Mouse (Mus musculus) C2C12 (cell line): ENCODE data around the gene Pclo. TPM values are rescaled to one million over a fixed set of nuclear protein-coding genes. Genes with fewer than 3 reads are reported as not detected.

Source experiments
- H3K27me3 ChIP-seq: one replicate; pipeline ENCODE4 v1.6.1; 2011; ENCODE audit not compliant: control insufficient read depth, insufficient read depth, insufficient read length
- H3K36me3 ChIP-seq: one replicate; pipeline ENCODE4 v1.6.1; 2011; ENCODE audit not compliant: control insufficient read depth, insufficient read depth
- H3K4me3 ChIP-seq: one replicate; pipeline ENCODE4 v1.5.1; 2011; ENCODE audit warnings: mild to moderate bottlenecking, control low read depth; ENCODE audit not compliant: poor library complexity, insufficient read depth, severe bottlenecking
- H3K79me2 ChIP-seq: one replicate; pipeline ENCODE4 v1.6.1; 2011; ENCODE audit not compliant: control insufficient read depth, insufficient read depth
- H3K79me3 ChIP-seq: one replicate; pipeline ENCODE4 v1.6.1; 2011; ENCODE audit warnings: low read depth, control low read depth
- H3ac ChIP-seq: one replicate; pipeline ENCODE3; 2011; ENCODE audit warnings: low read depth; ENCODE audit not compliant: control insufficient read depth, insufficient read length
- CEBPB ChIP-seq: IDR thresholded peaks from one replicate; pipeline ENCODE4 v1.6.1; 2011; ENCODE audit warnings: low read depth, mild to moderate bottlenecking, control low read depth, moderate library complexity
- CTCF ChIP-seq: IDR thresholded peaks from one replicate; pipeline ENCODE4 v1.5.1; 2011; ENCODE audit not compliant: control insufficient read depth, insufficient read depth, insufficient read length
- FOSL1 ChIP-seq: IDR thresholded peaks from one replicate; pipeline ENCODE4 v1.8.0; 2011; ENCODE audit warnings: mild to moderate bottlenecking, low read length; ENCODE audit not compliant: poor library complexity, insufficient read depth, severe bottlenecking
- MAX ChIP-seq: IDR thresholded peaks from one replicate; pipeline ENCODE4 v1.6.1; 2011; ENCODE audit warnings: mild to moderate bottlenecking, control low read depth
- MYOD1 ChIP-seq: IDR thresholded peaks from one replicate; pipeline ENCODE4 v1.6.1; 2011; ENCODE audit warnings: low read depth; ENCODE audit not compliant: control insufficient read depth, insufficient read length
- MYOG ChIP-seq: IDR thresholded peaks from one replicate; pipeline ENCODE4 v1.6.1; 2011; ENCODE audit not compliant: control insufficient read depth, insufficient read length; ENCODE audit errors: extremely low read depth
- USF1 ChIP-seq: IDR thresholded peaks from one replicate; pipeline ENCODE4 v1.6.1; 2011; ENCODE audit warnings: low read depth, mild to moderate bottlenecking, control low read depth, moderate library complexity
- polyA plus RNA-seq: library from polyadenylated mRNA; unstranded; fragments of >200 nt; fragmentation: generic; extraction: Trizol; gene quantifications from one replicate; pipeline ENCODE4 v1.2.1, GENCODE M21; 2012; ENCODE audit warnings: missing spikeins

Pclo gene
- polyA plus RNA-seq, 1 experiment: 0.01 TPM

DNA sequence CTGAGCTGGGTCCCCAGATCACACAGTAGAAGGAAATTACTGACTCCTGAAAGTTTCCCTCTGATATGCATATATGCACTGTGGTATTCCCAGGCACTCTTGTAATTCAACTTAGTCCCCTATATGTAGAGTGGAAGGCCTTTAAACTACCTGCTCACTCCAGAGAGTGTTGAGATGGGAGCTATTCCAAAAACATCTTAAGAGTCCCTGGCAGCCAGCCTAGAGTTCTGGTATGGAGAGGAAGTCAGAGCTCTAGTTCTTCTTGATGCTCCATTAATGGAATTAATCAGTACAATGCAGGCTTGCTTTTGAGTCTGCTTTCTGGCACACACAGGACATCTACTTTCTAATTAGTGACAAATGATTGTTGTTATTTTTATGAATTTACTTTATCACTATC is 11.3 kb downstream of the Pclo start:
- Histone ChIP-seq H3ac (no peak overlapping the region), H3K79me3 (no peaks in the 10 kb centered on the region), H3K4me3 (no peak overlapping the region), H3K36me3 (no peaks in the 10 kb centered on the region), H3K79me2 (no peaks in the 10 kb centered on the region), H3K27me3 (no peaks in the 10 kb centered on the region)
- TF ChIP-seq MYOD1 (no peak), CEBPB (no peak), USF1 (no peak), FOSL1 (no peak), CTCF (no peak), MAX (no peak), MYOG (no peak)

DNA sequence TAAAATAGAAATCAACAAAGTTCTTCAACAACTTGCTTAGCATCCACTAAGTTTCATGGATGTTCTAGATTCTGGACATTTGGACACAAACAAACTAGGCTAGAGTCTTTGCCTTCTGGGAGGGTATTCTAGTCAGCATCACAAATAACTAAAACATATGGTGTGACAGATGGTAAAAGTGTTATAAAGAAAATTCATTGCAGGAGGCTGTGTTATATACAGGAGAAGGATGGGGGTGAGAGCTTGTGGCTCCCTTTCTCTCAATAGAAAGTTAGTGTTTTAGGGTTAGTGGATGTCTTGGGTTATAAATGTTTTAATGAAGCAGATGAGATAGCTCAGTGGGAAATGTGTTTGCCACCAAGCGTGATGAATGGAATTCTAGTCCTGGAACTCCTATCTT is 13.1 kb downstream of the Pclo start:
- Histone ChIP-seq H3ac (no peak overlapping the region), H3K79me2 (no peaks in the 10 kb centered on the region), H3K79me3 (no peaks in the 10 kb centered on the region), H3K36me3 (no peaks in the 10 kb centered on the region), H3K4me3 (no peak overlapping the region), H3K27me3 (no peaks in the 10 kb centered on the region)
- TF ChIP-seq CEBPB (no peak), USF1 (no peak), FOSL1 (no peak), MYOG (no peak), MYOD1 (no peak), CTCF (no peak)

DNA sequence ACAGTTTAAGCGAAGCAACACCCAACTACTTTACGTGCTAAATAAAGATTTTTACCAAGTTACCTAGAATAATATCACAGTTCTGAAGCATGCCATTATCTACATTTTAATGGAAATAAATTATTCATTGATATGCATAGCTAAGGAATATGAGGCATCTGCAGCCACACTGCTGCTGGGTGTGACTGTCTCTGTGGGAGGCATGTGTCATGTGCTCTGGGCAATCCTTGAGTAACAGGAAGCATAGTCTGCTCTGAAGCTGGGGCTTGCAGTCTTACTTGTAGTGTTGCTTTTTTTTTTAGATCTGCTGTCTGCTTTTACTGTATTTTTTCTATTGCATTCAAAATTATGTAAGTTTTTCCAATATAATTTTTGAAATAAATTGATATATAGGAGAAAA is 17.2 kb downstream of the Pclo start:
- no peaks in the 10 kb centered on the region for H3K79me3 ChIP-seq
- TF ChIP-seq FOSL1: no peak
- no peak for TF ChIP-seq MYOG
- TF ChIP-seq CEBPB: no peak
- TF ChIP-seq USF1: no peak
- H3ac ChIP-seq: no peak overlapping the region
- H3K4me3 ChIP-seq: no peak overlapping the region
- H3K27me3 ChIP-seq: no peaks in the 10 kb centered on the region
- H3K79me2 ChIP-seq: no peaks in the 10 kb centered on the region
- no peaks in the 10 kb centered on the region for H3K36me3 ChIP-seq

DNA sequence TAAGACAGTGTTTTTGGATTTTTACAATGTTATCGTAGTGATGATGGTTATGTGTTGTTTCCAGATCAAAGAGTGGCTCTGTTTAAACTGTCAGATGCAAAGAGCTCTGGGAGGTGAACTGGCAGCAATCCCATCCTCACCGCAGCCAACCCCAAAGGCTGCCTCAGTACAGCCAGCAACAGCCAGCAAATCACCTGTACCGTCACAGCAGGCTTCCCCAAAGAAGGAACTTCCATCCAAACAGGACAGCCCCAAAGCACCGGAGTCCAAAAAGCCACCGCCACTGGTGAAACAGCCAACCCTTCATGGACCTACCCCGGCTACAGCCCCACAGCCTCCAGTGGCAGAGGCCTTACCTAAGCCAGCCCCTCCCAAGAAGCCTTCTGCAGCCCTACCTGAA is 24.6 kb downstream of the Pclo start:
- no peaks in the 10 kb centered on the region for H3K79me2 ChIP-seq
- no peaks in the 10 kb centered on the region for H3K36me3 ChIP-seq
- H3K79me3 ChIP-seq: no peaks in the 10 kb centered on the region
- TF ChIP-seq MYOG (no peak), MYOD1 (no peak)
- H3ac ChIP-seq: no peak overlapping the region
- H3K4me3 ChIP-seq: no peak overlapping the region
- H3K27me3 ChIP-seq: no peaks in the 10 kb centered on the region

DNA sequence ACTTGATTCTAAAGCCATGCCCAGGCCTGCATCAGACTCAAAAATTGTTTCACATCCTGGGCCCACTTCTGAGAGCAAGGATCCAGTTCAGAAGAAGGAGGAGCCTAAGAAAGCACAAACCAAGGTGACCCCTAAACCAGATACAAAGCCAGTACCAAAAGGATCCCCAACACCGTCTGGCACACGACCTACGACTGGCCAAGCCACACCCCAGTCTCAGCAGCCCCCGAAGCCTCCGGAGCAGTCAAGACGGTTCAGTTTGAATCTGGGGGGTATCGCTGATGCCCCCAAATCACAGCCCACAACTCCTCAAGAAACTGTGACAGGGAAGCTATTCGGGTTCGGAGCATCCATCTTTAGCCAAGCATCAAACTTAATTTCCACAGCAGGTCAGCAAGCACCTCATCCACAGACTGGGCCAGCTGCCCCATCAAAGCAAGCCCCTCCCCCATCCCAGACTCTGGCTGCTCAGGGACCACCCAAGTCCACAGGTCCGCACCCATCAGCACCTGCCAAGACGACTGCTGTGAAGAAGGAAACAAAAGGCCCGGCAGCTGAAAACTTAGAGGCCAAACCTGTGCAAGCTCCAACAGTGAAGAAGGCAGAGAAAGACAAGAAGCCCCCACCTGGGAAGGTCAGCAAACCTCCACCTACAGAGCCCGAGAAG is 25.4 kb downstream of the Pclo start:
- H3K79me3 ChIP-seq: no peaks in the 10 kb centered on the region
- no peak overlapping the region for H3K4me3 ChIP-seq
- no peaks in the 10 kb centered on the region for H3K36me3 ChIP-seq
- H3K79me2 ChIP-seq: no peaks in the 10 kb centered on the region
- no peaks in the 10 kb centered on the region for H3K27me3 ChIP-seq
- H3ac ChIP-seq: no peak overlapping the region
- TF ChIP-seq CEBPB (no peak), MAX (no peak), MYOD1 (no peak), MYOG (no peak), USF1 (no peak), CTCF (no peak), FOSL1 (no peak)

DNA sequence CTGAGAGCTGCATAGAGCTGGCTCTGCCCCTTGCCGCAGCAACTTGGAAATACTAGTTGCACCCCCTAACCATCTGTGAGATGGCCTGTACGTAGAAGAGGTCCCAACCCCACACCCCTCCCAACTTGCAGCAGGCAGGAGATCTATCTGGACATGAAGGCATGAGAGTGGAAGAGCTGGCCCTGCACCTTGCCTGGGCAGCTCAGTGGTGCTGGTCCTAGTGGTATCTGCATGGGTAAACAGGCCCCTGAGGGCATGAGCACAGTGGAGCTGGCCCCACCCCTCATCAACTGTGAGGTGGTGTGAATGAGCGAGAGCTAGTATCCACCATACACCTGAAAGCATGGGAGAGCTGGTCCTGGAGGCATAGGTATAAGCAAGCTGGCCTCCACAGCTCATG is 60.9 kb downstream of the Pclo start:
- no peak overlapping the region for H3K4me3 ChIP-seq
- no peaks in the 10 kb centered on the region for H3K36me3 ChIP-seq
- no peaks in the 10 kb centered on the region for H3K79me3 ChIP-seq
- H3ac ChIP-seq: no peak overlapping the region
- TF ChIP-seq MYOD1: no peak
- no peak for TF ChIP-seq CTCF
- TF ChIP-seq USF1: no peak
- no peak for TF ChIP-seq MYOG
- TF ChIP-seq FOSL1: no peak
- TF ChIP-seq MAX: no peak
- TF ChIP-seq CEBPB: no peak
- H3K79me2 ChIP-seq: no peaks in the 10 kb centered on the region
- H3K27me3 ChIP-seq: no peaks in the 10 kb centered on the region
